Mouse (Mus musculus) lung, embryonic 16.5 days (tissue): Measurements from ENCODE around the gene Nsmce1. TPM values are rescaled to one million over a fixed set of nuclear protein-coding genes. Genes with fewer than 3 reads are reported as not detected.

Experiments
- ATAC-seq: fragments of 200-750 bp; cut with Nextera tagmentation; 2 replicates; pipeline ENCODE4 v1.8.0; 2017; ENCODE audit warnings: low read depth, mild to moderate bottlenecking, moderate library complexity
- H3K27ac ChIP-seq: fragments of 300-500 bp; sonication (generic); 2 replicates; pipeline ENCODE4 v1.5.1; 2014; ENCODE audit warnings: mild to moderate bottlenecking, control low read depth, low read length
- H3K27me3 ChIP-seq: fragments of 300-500 bp; sonication (generic); 2 replicates; pipeline ENCODE4 v1.6.1; 2014; ENCODE audit warnings: low read depth, low read length, mixed read lengths; ENCODE audit not compliant: control insufficient read depth, insufficient read depth
- H3K36me3 ChIP-seq: fragments of 300-500 bp; sonication (generic); 2 replicates; pipeline ENCODE4 v1.6.1; 2014; ENCODE audit warnings: low read length; ENCODE audit not compliant: control insufficient read depth, insufficient read depth
- H3K4me1 ChIP-seq: fragments of 300-500 bp; sonication (generic); replicated peaks from 2 replicates; pipeline ENCODE4 v1.6.1; 2014; ENCODE audit warnings: low read length, mixed read lengths; ENCODE audit not compliant: control insufficient read depth, insufficient read depth
- H3K4me2 ChIP-seq: fragments of 300-500 bp; sonication (generic); 2 replicates; pipeline ENCODE4 v1.6.1; 2014; ENCODE audit warnings: low read depth, low read length, control low read depth
- H3K4me3 ChIP-seq: fragments of 300-500 bp; sonication (generic); 2 replicates; pipeline ENCODE4 v1.5.1; 2014; ENCODE audit warnings: mild to moderate bottlenecking, low read length, control low read depth
- H3K9ac ChIP-seq: fragments of 300-500 bp; sonication (generic); 2 replicates; pipeline ENCODE4 v1.6.1; 2014; ENCODE audit warnings: low read length, control low read depth
- H3K9me3 ChIP-seq: fragments of 300-500 bp; sonication (generic); 2 replicates; pipeline ENCODE4 v1.6.1; 2016; ENCODE audit warnings: low read length; ENCODE audit not compliant: control insufficient read depth
- WGBS: fragments of 180-500 bp; shearing (Covaris S2); extraction: QIAGEN DNeasy Blood & Tissue Kit; methylation state at CpG from one replicate; pipeline ENCODE4 v1.1.7; 2014; 5-methylcytosine and 5-hydroxymethylcytosine counted together
- polyA plus RNA-seq: library from polyadenylated mRNA; unstranded; fragments of >200 nt; fragmentation: Nextera tagmentation; extraction: Ambion mirVana; gene quantifications from 2 replicates; pipeline ENCODE4 v1.2.1, GENCODE M21; 2015

The Nsmce1 gene
- polyA plus RNA-seq, 1 experiment from 2014 or later: 148 TPM

- Histone ChIP-seq H3K4me2 (no peak overlapping the region), H3K4me3 (no peak overlapping the region), H3K4me1 (peaks cover 5% of the 10 kb centered on the region; the same call in 1 of the 2 replicates), H3K36me3 (no peaks in the 10 kb centered on the region), H3K27ac (no peak overlapping the region), H3K9ac (no peak overlapping the region), H3K27me3 (no peaks in the 10 kb centered on the region), H3K9me3 (no peaks in the 10 kb centered on the region)
- 60% methylated on average over 13 of the region's 13 CpGs for WGBS
- no peak for ATAC-seq
Observed at GRCm38 (mm10) chr7:125499927-125500868, 8.8 kb upstream of the Nsmce1 start.

DNA sequence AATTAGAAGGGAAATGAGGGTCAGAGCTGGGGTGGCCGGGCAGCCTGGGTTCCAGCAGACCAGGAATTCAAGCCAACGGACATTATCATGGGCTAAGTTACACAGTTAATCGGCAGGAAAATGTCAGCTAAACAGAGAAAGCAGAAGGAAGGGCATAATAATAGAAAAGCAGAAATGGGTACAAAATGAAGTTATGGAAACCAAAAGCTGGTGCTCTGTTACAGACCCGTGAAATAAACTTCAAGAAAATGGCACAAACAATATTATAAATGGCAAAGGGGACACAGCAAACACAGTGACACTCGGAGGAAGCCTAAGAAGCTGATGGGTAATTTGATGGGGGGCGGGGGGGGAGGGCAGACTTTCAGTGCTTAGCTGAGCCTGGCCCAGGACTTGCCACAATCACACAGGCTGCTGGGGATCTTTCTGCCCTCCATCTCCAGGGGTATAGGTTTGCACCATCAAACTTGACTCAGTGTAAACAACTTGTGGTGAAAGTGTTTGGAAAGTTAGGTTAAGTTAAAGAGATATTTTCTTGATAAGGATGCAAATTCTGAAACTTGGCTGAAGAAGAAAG is 4.6 kb upstream of the Nsmce1 start:
- Histone ChIP-seq H3K27ac (no peak overlapping the region), H3K4me1 (peaks cover 12% of the 10 kb centered on the region), H3K36me3 (no peaks in the 10 kb centered on the region), H3K9ac (no peak overlapping the region), H3K27me3 (no peaks in the 10 kb centered on the region), H3K4me3 (no peak overlapping the region), H3K4me2 (no peak overlapping the region), H3K9me3 (no peaks in the 10 kb centered on the region)
- ATAC-seq: no peak
- 64% methylated on average over 6 of the region's 6 CpGs for WGBS

- no peak overlapping the region for H3K27ac ChIP-seq
- peak overlapping the region; percentile 78; the same call in 1 of the 2 replicates for H3K9ac ChIP-seq
- 66% methylated on average over 6 of the region's 6 CpGs for WGBS
- H3K27me3 ChIP-seq: no peaks in the 10 kb centered on the region
- no peaks in the 10 kb centered on the region for H3K36me3 ChIP-seq
- H3K4me3 ChIP-seq: no peak overlapping the region
- peaks cover 12% of the 10 kb centered on the region for H3K4me1 ChIP-seq
- ATAC-seq: no peak
- no peak overlapping the region for H3K4me2 ChIP-seq
- no peaks in the 10 kb centered on the region for H3K9me3 ChIP-seq
Observed at GRCm38 (mm10) chr7:125492551-125492950, 1.2 kb upstream of the Nsmce1 start.

GRCm38 (mm10) chr7:125491760-125492159 is 364 bp upstream of the Nsmce1 start:
- H3K4me1 ChIP-seq: peaks cover 12% of the 10 kb centered on the region
- peak overlapping the region; percentile 78 for H3K9ac ChIP-seq
- no peak; the same call in 1 of the 2 replicates for ATAC-seq
- H3K27me3 ChIP-seq: no peaks in the 10 kb centered on the region
- no peaks in the 10 kb centered on the region for H3K36me3 ChIP-seq
- H3K27ac ChIP-seq: peak overlapping the region; percentile 85
- peak overlapping the region; percentile 69 for H3K4me3 ChIP-seq
- H3K4me2 ChIP-seq: peak overlapping the region; percentile 62
- 18% methylated on average over 12 of the region's 12 CpGs for WGBS
- H3K9me3 ChIP-seq: no peaks in the 10 kb centered on the region

DNA sequence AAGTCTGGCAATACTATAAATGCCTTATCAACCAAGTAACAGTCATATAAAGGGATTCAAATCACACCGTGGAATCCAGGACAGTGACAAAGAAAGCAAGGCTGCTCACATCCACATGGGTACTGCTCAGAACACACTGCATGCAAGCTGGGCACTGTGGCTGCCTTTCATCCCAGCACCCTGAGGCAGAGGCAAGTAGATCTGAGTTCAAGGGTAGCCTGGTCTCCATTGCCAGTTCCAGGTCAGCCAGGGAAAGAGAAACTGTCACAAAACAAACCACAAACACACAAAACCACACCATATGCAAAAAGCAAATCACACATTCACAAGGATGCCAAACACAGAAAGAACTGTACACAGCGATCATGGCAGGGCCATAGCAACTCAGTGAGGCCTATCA is 1.8 kb downstream of the Nsmce1 start:
- WGBS: 81% methylated on average over 2 of the region's 2 CpGs
- Histone ChIP-seq H3K4me1 (peaks cover 12% of the 10 kb centered on the region), H3K4me2 (no peak overlapping the region), H3K27me3 (no peaks in the 10 kb centered on the region), H3K36me3 (peaks cover 8% of the 10 kb centered on the region; the same call in 1 of the 2 replicates), H3K27ac (no peak overlapping the region), H3K9ac (no peak overlapping the region), H3K4me3 (no peak overlapping the region), H3K9me3 (no peaks in the 10 kb centered on the region)
- no peak for ATAC-seq

DNA sequence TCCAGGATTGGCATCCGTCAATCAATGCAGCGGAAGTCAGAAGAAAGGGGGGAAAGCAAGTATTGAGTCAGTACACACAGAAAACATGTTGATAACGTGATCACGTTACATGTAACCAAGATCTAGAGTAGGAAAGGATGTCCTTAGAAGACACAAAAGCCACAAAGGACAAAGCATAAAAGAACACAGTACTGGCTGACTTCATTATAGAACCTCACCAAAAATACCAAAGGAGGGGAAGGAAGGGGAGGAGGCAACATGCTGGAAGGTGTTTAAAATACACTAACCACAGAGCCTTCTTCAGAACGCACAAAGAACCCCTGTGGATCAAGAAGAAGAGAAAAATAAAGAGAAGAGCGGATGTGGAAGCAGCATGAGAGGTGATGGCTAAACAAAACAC is 2.7 kb downstream of the Nsmce1 start:
- Histone ChIP-seq H3K36me3 (peaks cover 11% of the 10 kb centered on the region; the same call in 1 of the 2 replicates), H3K27ac (no peak overlapping the region), H3K9ac (no peak overlapping the region), H3K4me3 (no peak overlapping the region), H3K27me3 (no peaks in the 10 kb centered on the region), H3K9me3 (no peaks in the 10 kb centered on the region), H3K4me1 (peaks cover 12% of the 10 kb centered on the region), H3K4me2 (no peak overlapping the region)
- ATAC-seq: no peak
- 85% methylated on average over 6 of the region's 6 CpGs for WGBS

- ATAC-seq: no peak
- H3K27me3 ChIP-seq: no peaks in the 10 kb centered on the region
- no peaks in the 10 kb centered on the region for H3K9me3 ChIP-seq
- WGBS: 83% methylated on average over 10 of the region's 10 CpGs
- H3K4me1 ChIP-seq: peaks cover 10% of the 10 kb centered on the region
- H3K36me3 ChIP-seq: peaks cover 17% of the 10 kb centered on the region; the same call in 1 of the 2 replicates
- no peak overlapping the region for H3K4me2 ChIP-seq
- no peak overlapping the region for H3K9ac ChIP-seq
- no peak overlapping the region for H3K27ac ChIP-seq
- no peak overlapping the region for H3K4me3 ChIP-seq
Observed at GRCm38 (mm10) chr7:125487126-125487525, 4.3 kb downstream of the Nsmce1 start.

GRCm38 (mm10) chr7:125486121-125486630 is 5.2 kb downstream of the Nsmce1 start:
- Histone ChIP-seq H3K36me3 (peaks cover 18% of the 10 kb centered on the region), H3K9me3 (no peaks in the 10 kb centered on the region), H3K9ac (no peak overlapping the region), H3K4me3 (no peak overlapping the region), H3K4me2 (no peak overlapping the region), H3K27ac (no peak overlapping the region), H3K4me1 (peaks cover 6% of the 10 kb centered on the region; the same call in 1 of the 2 replicates), H3K27me3 (no peaks in the 10 kb centered on the region)
- ATAC-seq: no peak
- WGBS: 89% methylated on average over 16 of the region's 16 CpGs

DNA sequence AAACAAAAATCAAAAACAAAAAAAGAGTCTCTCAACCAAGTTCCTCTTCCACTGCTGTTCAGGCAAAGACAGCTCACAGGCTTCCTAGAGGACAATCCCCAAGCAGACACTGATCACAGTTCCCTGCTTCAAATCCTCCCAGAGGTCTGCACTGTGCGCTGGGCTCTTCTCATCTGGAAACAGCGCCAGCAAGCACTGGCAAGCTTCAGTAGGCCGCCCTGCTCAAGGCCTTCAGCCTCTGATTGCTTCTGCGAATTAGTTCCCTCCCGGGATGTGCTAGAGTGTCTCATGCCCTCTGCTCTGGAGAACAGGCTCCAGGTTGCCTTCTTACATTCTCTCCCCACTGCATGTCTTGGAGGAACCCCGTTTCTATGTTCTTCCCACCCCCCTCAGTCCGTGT is 6.6 kb downstream of the Nsmce1 start:
- Histone ChIP-seq H3K4me3 (no peak overlapping the region), H3K36me3 (peaks cover 24% of the 10 kb centered on the region), H3K4me1 (no peaks in the 10 kb centered on the region), H3K27me3 (no peaks in the 10 kb centered on the region), H3K9ac (no peak overlapping the region), H3K9me3 (no peaks in the 10 kb centered on the region), H3K27ac (no peak overlapping the region), H3K4me2 (no peak overlapping the region)
- no peak for ATAC-seq
- 88% methylated on average over 7 of the region's 7 CpGs for WGBS
